Mouse (Mus musculus): ENCODE data around the gene Gm13090. TPM values are rescaled to one million over a fixed set of nuclear protein-coding genes. Genes with fewer than 3 reads are reported as not detected.

The Gm13090 gene
- polyA plus RNA-seq, 1 experiment from 2014 or later: not detected

GRCm38 (mm10) chr4:151139053-151139840, 49.9 kb downstream of the Gm13090 start:
- ATAC-seq (ENCODE audit: low read depth): peak; percentile 51
- no peak overlapping the region for H3K9ac ChIP-seq (ENCODE audit: low read length)
- WGBS: 10% methylated on average over 20 of the region's 20 CpGs
- H3K4me3 ChIP-seq (ENCODE audit: low read length): no peak overlapping the region
- H3K36me3 ChIP-seq (ENCODE audit: control insufficient read depth, insufficient read depth, low read length): no peaks in the 10 kb centered on the region
- H3K27me3 ChIP-seq (ENCODE audit: control insufficient read depth, insufficient read depth, low read depth, low read length): peaks cover 20% of the 10 kb centered on the region
- peaks cover 3% of the 10 kb centered on the region; the same call in 1 of the 2 replicates for H3K9me3 ChIP-seq (ENCODE audit: control insufficient read depth, low read length)
- no peak overlapping the region for H3K4me2 ChIP-seq (ENCODE audit: low read depth, low read length)
- no peak overlapping the region for H3K27ac ChIP-seq (ENCODE audit: low read length)
- H3K4me1 ChIP-seq (replicated peaks; ENCODE audit: control insufficient read depth, insufficient read depth, low read length): peaks cover 6% of the 10 kb centered on the region

GRCm38 (mm10) chr4:151140368-151140982, 51.1 kb downstream of the Gm13090 start:
- Histone ChIP-seq H3K4me3 (ENCODE audit: low read length) (no peak overlapping the region), H3K36me3 (ENCODE audit: control insufficient read depth, insufficient read depth, low read length) (no peaks in the 10 kb centered on the region), H3K4me2 (ENCODE audit: low read depth, low read length) (no peak overlapping the region), H3K27me3 (ENCODE audit: control insufficient read depth, insufficient read depth, low read depth, low read length) (peaks cover 20% of the 10 kb centered on the region), H3K9me3 (ENCODE audit: control insufficient read depth, low read length) (peaks cover 5% of the 10 kb centered on the region; the same call in 1 of the 2 replicates), H3K9ac (ENCODE audit: low read length) (no peak overlapping the region), H3K27ac (ENCODE audit: low read length) (no peak overlapping the region), H3K4me1 (replicated peaks; ENCODE audit: control insufficient read depth, insufficient read depth, low read length) (peaks cover 6% of the 10 kb centered on the region)
- 3% methylated on average over 18 of the region's 20 CpGs for WGBS
- ATAC-seq (ENCODE audit: low read depth): no peak

Other genes starting within 250 kb of the Gm13090 start
- gene Errfi1, start 235.7 kb upstream of the Gm13090 start, polyA plus RNA-seq (2015; fragmentation: Nextera tagmentation; extraction: Ambion mirVana): 44.3 and 46.3 TPM in 2 replicates
- gene Park7, start 175.1 kb upstream of the Gm13090 start, polyA plus RNA-seq (2015; fragmentation: Nextera tagmentation; extraction: Ambion mirVana): 403 and 411 TPM in 2 replicates
- 0.45 and 0.49 TPM in 2 replicates for gene Tnfrsf9, start 175.0 kb upstream of the Gm13090 start, polyA plus RNA-seq (2015; fragmentation: Nextera tagmentation; extraction: Ambion mirVana)
- gene Uts2, start 92.5 kb upstream of the Gm13090 start, polyA plus RNA-seq (2015; fragmentation: Nextera tagmentation; extraction: Ambion mirVana): not detected in 2 replicates
- gene Per3, start 44.9 kb upstream of the Gm13090 start, polyA plus RNA-seq (2015; fragmentation: Nextera tagmentation; extraction: Ambion mirVana): 9.2 and 11.2 TPM in 2 replicates
- 131 and 140 TPM in 2 replicates for gene Vamp3, start 31.6 kb upstream of the Gm13090 start, polyA plus RNA-seq (2015; fragmentation: Nextera tagmentation; extraction: Ambion mirVana)

All from lung, embryonic 16.5 days (tissue).